Comparison of ENCODE assay signal across 8 mouse cellular contexts in genomic region chr6:91685896-91686295, GRCm38 (mm10). TPM values are rescaled to one million over a fixed set of nuclear protein-coding genes. Genes with fewer than 3 reads are reported as not detected.
DNase-seq lines count a peak whose midpoint lies in the region; ATAC-seq and TF ChIP-seq lines count a peak whose summit lies in the region.

No protein-coding gene starts in this region.

- TF ChIP-seq CTCF in forebrain, postnatal 0 days (IDR thresholded peaks at IDR 0.05; ENCODE audit: low read depth): no peak

- WGBS in forebrain, postnatal 0 days: 79% methylated on average over 7 of the region's 7 CpGs
- whole genome bisulfite sequencing in limb, embryonic 14.5 days: 70% methylated on average over 7 of the region's 7 CpGs

- H3K9me3 ChIP-seq in megakaryocyte, embryonic 14.5 days: no peaks in the 10 kb centered on the region
- H3K9me3 ChIP-seq in forebrain, postnatal 0 days (ENCODE audit: low read length): no peaks in the 10 kb centered on the region
- no peaks in the 10 kb centered on the region for H3K9me3 ChIP-seq in limb, embryonic 14.5 days (ENCODE audit: control insufficient read depth, low read length)

- no peak for TF ChIP-seq POLR2A in limb, embryonic 14.5 days (IDR thresholded peaks at IDR 0.05; ENCODE audit: borderline replicate concordance, extremely low read depth, insufficient read depth, insufficient read length)

- no peak overlapping the region for H3K27ac ChIP-seq in forebrain, postnatal 0 days (ENCODE audit: low read depth, low read length)
- no peak overlapping the region for H3K27ac ChIP-seq in limb, embryonic 14.5 days (replicated peaks; ENCODE audit: low read depth, low read length)

- intact Hi-C loops in left cerebral cortex, postnatal 10 days (cut with DNase I): loop anchor here (5.0 kb wide), 1 partner anchor 36 kb away; no protein-coding TSS in a partner anchor

- H3K9ac ChIP-seq in forebrain, postnatal 0 days: peak overlapping the region; percentile 97
- H3K9ac ChIP-seq in limb, embryonic 14.5 days (ENCODE audit: low read depth, low read length, severe bottlenecking): no peak overlapping the region

- peak overlapping the region; percentile 54 for H3K4me2 ChIP-seq in forebrain, postnatal 0 days (ENCODE audit: low read depth)
- H3K4me2 ChIP-seq in limb, embryonic 14.5 days (replicated peaks; ENCODE audit: low read depth, low read length, severe bottlenecking): peak overlapping the region; percentile 75

- peaks cover 87% of the 10 kb centered on the region for H3K4me1 ChIP-seq in megakaryocyte, embryonic 14.5 days
- H3K4me1 ChIP-seq in forebrain, postnatal 0 days (ENCODE audit: insufficient read depth): peaks cover 33% of the 10 kb centered on the region
- H3K4me1 ChIP-seq in limb, embryonic 14.5 days (ENCODE audit: control insufficient read depth, insufficient read depth, low read length): peaks cover 31% of the 10 kb centered on the region

- H3K27me3 ChIP-seq in megakaryocyte, embryonic 14.5 days (replicated peaks): no peaks in the 10 kb centered on the region
- H3K27me3 ChIP-seq in forebrain, postnatal 0 days (ENCODE audit: insufficient read depth, low read length): no peaks in the 10 kb centered on the region
- no peaks in the 10 kb centered on the region for H3K27me3 ChIP-seq in limb, embryonic 14.5 days (ENCODE audit: control insufficient read depth, insufficient read depth, low read length)

- H3K4me3 ChIP-seq in megakaryocyte, embryonic 14.5 days (replicated peaks): peak overlapping the region; percentile 96
- H3K4me3 ChIP-seq in forebrain, postnatal 0 days (ENCODE audit: low read depth, low read length): peak overlapping the region; percentile 98
- H3K4me3 ChIP-seq in limb, embryonic 14.5 days (replicated peaks; ENCODE audit: low read length): peak overlapping the region; percentile 90

- H3K36me3 ChIP-seq in megakaryocyte, embryonic 14.5 days (replicated peaks; ENCODE audit: low read length): peaks cover 28% of the 10 kb centered on the region
- peaks cover 3% of the 10 kb centered on the region for H3K36me3 ChIP-seq in forebrain, postnatal 0 days (ENCODE audit: insufficient read depth)
- H3K36me3 ChIP-seq in limb, embryonic 14.5 days (ENCODE audit: control insufficient read depth, insufficient read depth, low read length): 0 out of 2 replicates have a peak, but pooled peaks cover 2% of the 10 kb centered on the region

- ATAC-seq in megakaryocyte, adult 5-6 weeks (ENCODE audit: poor library complexity, severe bottlenecking): no peak
- no peak for ATAC-seq in forebrain, postnatal 0 days
- no peak for ATAC-seq in limb, embryonic 14.5 days (ENCODE audit: low FRiP score, low read depth)

- DNase-seq in forebrain, postnatal 0 days: no peak
- DNase-seq in limb, embryonic 14.5 days (ENCODE audit: low spot score): no peak
- peak; percentile 31 for DNase-seq in retina, embryonic 14.5 days (ENCODE audit: low spot score)
- no peak for DNase-seq in thymus, postnatal 10 days (ENCODE audit: low spot score in 2 of 2)
- DNase-seq in gastrocnemius, adult 18-20 months (ENCODE audit: low spot score): no peak
- DNase-seq in left cerebral cortex, postnatal 10 days (ENCODE audit: extremely low spot score in 1 of 2, low spot score in 2 of 2): no peak

RNA-seq across cellular contexts. Expression of gene Slc6a6, which starts 2.0 kb away (rescaled TPM):
- 20.6 and 27.7 TPM in 2 replicates for polyA plus RNA-seq in megakaryocyte, embryonic 14.5 days (2012; ENCODE audit: insufficient read depth, low replicate concordance)
- total RNA-seq in megakaryocyte, adult 5-6 weeks (2015): 58.0 and 61.9 TPM in 2 replicates
- total RNA-seq in megakaryocyte, adult 5-6 weeks (2017): 46.7 and 61.0 TPM in 2 replicates
- 72.2 and 101 TPM in 2 replicates for total RNA-seq in forebrain, postnatal 0 days (2014; rRNA removed)
- 89.5 and 139 TPM in 2 replicates for polyA plus RNA-seq in forebrain, postnatal 0 days (2015; fragmentation: Nextera tagmentation; extraction: Ambion mirVana)
- 43.3 and 54.4 TPM in 2 replicates for polyA plus RNA-seq in limb, embryonic 14.5 days (2012; rRNA removed)
- polyA plus RNA-seq in limb, embryonic 14.5 days (2014; fragmentation: Nextera tagmentation; extraction: Ambion mirVana): 41.2 and 44.2 TPM in 2 replicates
- total RNA-seq in gastrocnemius, adult 18-20 months (2021): 10 to 100 TPM; 51.2 to 80.6 TPM
- total RNA-seq in left cerebral cortex, postnatal 10 days (2021): 100 to 1,000 TPM; 198 to 215 TPM
